Mouse (Mus musculus) gastrocnemius, postnatal 4 days (tissue): Measurements from ENCODE around the gene Klk1b9. TPM values are rescaled to one million over a fixed set of nuclear protein-coding genes. Genes with fewer than 3 reads are reported as not detected.
"Not testable (repeated sequence)": the region's sequence is repeated elsewhere in the genome, so short reads cannot be mapped to it uniquely, and the experiment has no call there.

Experiments used
- DNase-seq, 2 experiments: peaks; one replicate each; pipeline ENCODE4 v3.0.0; 2021 to 2022; ENCODE audit warnings: low spot score in 2 of 2, mixed read lengths in 2 of 2
- long read RNA-seq, 2 experiments: library from polyadenylated mRNA; stranded (forward); transcript quantifications; one replicate each; pipeline ENCODE4 v2.0.0; 2021
- total RNA-seq, 2 experiments: library from RNA; stranded (reverse); gene quantifications; 2 replicates each; pipeline ENCODE4 v1.2.3; 2021

Klk1b9 gene
- total RNA-seq, result not detected
- long read RNA-seq, experiment 1, result 0 reads
- long read RNA-seq, experiment 2, result 0 reads

DNA sequence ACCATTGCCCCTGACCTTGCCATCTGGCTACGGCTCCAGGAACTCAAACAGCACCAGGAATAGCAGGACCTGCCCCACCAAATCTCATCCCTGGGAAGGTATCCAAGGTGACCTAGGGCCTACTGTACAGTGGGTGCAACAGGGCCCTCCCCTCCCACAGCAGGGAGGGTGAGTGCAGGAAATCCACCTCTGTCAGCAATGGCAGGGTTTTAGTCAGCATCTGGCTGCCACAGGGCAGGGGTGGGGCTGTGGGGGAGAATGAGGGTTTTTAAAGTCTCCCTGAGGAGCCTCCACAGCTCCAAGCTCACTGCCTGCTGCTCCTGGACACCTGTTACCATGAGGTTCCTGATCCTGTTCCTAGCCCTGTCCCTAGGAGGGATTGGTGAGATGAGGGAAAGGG lies at the start of gene Klk1b9:
TSS of gene Klk1b9 (plus strand) at position 301 of the 400 bp plus-strand sequence.
- DNase-seq, result not testable (repeated sequence)

DNA sequence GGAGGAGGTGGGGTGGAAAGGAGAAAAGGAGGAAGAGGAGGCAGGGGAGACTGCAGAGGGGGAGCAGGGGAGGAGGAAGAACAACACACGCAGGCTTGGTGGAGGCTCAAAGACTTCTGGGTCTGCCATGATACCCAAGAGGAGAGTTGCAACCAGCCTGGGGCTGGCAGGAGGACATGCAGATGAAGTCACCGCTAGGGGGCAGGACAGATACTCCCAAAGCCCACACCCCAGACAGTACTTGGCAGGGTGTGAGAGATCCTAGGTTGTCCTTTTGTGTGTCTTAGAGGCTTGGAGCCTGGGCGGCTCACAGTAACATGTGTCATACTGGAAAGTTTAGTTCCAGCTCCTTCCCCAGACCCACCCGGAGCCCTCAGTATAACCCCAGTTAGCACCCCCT lies 47.3 kb upstream of the Klk1b9 start:
- DNase-seq, result no peak

GRCm38 (mm10) chr7:43932337-43932736 lies 43.5 kb upstream of the Klk1b9 start:
- DNase-seq, result no peak

GRCm38 (mm10) chr7:43933440-43933839 lies 42.4 kb upstream of the Klk1b9 start, which contains the start of gene Klk15:
TSS of gene Klk15 (plus strand) at chr7:43933740.
- DNase-seq, result no peak

DNA sequence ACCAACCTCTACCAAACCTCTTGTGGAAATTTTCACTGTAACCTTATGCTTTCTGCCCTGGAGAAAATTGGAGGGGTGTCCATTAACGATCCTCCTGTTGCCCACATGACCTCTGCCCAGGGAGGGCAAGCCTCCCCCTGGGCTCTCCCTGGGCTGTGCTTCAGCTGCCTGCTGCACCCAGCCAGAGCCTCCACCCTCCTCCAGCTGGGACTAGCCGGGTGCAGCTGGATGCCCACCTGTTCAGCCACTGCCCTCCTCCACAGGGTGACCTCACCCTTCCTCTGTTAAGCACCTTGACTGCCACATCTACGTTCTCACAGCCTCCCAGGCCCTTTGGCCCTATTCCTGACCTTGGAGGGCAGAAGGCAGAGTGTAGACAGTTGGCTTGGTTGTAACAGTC lies 41.1 kb upstream of the Klk1b9 start:
- no peak for DNase-seq

DNA sequence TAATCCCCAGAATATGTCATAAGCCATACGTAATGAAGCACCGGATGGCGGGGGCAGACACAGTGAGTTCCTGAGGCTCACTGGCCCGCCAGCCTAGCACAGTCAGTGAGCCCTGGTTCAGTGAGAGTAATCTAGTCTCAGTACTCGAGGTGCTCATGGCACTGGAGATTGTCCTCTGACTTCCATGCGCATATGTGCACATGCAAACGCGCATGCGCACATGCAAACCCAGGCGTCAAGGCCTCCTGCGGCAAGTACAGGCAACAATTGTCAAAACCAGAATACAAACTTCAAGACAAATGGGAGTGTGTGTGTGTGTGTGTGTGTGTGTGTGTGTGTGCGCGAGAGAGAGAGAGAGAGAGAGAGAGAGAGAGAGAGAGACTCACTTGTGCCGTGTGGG lies 39.3 kb upstream of the Klk1b9 start:
- no peak for DNase-seq

DNA sequence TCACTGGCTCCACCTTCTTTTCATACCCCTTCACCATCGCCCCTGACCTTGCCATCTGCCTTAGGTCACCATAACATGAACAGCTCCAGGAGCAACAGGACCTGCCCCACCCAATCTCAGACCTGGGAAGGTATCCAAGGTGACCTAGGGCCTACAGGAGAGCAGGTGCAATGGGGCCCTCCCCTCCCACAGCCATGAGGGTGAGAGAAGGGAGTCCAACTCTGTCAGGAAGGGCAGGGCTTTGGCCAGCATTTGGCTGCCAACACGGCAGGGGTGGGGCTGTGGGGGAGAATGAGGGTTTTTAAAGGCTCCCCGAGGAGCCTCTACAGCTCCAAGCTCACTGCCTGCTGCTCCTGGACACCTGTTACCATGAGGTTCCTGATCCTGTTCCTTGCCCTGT lies 33.6 kb upstream of the Klk1b9 start:
- DNase-seq, result not testable (repeated sequence)

GRCm38 (mm10) chr7:43944727-43945264 lies 31.1 kb upstream of the Klk1b9 start:
- no peak for DNase-seq

GRCm38 (mm10) chr7:43950364-43950763 lies 25.5 kb upstream of the Klk1b9 start, which contains the start of gene Klk1b8:
TSS of gene Klk1b8 (plus strand) at chr7:43950664.
- DNase-seq, result no peak

DNA sequence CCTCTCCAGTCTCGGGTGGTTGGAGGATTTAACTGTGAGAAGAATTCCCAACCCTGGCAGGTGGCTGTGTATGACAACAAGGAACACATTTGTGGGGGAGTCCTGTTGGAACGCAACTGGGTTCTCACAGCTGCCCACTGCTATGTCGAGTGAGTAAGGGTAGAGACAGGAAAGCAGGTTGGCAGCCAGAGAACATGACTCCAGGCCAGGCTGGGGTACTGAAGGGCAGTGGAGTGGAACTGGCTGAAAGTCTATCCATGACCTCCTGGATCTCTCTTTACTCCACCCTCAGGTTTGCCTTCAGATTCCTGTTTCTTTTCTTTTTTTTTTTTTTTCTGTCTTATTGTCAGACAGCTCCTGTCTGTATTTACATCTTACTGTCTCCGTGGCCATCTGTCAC lies 23.2 kb upstream of the Klk1b9 start:
- no peak for DNase-seq

- DNase-seq, result no peak
These were observed 9.4 kb upstream of the Klk1b9 start, which contains the start of gene Klk1b1 for GRCm38 (mm10) chr7:43966451-43966850. TSS of gene Klk1b1 (plus strand) at chr7:43966751.

- no peak for DNase-seq
These were observed 8.8 kb upstream of the Klk1b9 start for GRCm38 (mm10) chr7:43967058-43967457.

- DNase-seq, result no peak
These were observed 8.2 kb upstream of the Klk1b9 start for GRCm38 (mm10) chr7:43967612-43968011.

DNA sequence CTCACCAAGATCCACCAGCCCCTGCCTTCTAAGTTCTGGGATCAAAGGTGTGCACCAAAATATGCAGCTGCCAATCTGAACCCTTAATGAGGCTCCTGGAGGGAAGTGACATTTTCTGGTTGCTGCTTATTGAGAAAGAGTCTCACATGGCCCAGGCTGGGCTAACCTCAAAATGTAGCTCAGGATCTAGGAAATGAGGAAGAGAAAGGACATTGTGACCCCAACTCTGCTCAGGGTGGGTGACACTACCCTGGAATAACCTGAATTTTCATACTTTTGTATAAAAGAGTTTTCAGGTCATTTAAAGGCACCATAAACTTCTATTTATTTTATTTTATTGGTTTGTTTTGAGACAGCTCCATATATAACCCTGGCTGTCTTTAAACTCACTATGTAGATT lies 9.8 kb downstream of the Klk1b9 start:
- DNase-seq, result no peak

- DNase-seq, result not testable (repeated sequence)
These were observed 19.0 kb downstream of the Klk1b9 start for GRCm38 (mm10) chr7:43994821-43995220.

DNA sequence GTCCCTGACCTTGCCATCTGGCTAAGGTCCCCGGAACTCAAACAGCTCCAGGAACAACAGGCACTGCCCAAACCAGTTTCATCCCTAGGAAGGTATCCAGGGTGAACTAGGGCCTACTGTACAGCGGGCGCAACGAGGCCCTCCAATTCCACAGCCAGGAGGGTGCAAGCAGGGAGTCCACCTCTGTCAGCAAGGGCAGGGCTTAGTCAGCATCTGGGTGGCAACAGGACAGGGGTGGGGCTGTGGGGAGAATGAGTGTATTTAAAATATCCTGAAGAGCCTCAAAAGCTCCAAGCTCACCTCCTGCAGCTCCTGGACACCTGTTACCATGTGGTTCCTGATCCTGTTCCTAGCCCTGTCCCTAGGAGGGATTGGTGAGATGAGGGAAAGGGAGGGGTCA lies 19.7 kb downstream of the Klk1b9 start, which contains the start of gene Klk1b11:
TSS of gene Klk1b11 (plus strand) at position 301 of the 400 bp plus-strand sequence.
- not testable (repeated sequence) for DNase-seq

DNA sequence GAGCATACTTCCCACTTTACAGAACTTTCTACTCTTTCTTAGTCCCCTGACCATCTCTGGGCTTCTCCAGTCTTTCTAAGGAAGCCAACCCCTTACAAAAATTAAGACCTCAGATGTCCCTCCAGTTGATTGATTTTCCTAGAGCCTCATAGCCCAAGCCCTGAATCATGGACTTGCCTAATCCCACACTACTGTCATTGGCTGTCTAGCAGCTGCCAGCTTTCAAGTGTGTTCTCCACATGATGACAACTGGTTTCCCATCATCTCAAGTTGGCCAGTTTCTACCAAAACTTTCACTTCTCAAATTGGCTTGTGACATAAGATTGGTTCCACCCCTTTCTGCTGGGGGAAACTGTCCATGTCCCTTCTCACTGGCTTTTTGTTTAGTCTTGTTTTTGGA lies 29.0 kb downstream of the Klk1b9 start:
- DNase-seq, result no peak

DNA sequence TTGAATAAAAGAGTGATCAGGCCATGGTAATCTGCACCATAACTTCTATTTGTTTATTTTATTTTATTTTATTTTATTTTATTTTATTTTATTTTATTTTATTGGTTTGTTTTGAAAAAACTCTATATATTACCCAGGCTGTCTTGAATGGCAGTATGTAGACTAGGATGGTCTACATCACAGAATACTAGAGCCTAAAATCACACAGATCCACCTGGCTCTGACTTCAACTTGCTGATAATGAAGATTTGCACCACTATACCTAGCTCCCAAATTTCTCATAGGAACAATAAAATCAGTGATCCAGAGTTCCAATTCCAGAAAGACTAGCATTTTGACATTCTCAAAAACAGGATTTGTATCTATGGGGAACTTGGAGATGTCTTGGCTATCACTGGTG lies 36.0 kb downstream of the Klk1b9 start, which contains the start of gene Klk1b26:
TSS of gene Klk1b26 (plus strand) at position 301 of the 400 bp plus-strand sequence.
- DNase-seq, result not testable (repeated sequence)

- DNase-seq, result not testable (repeated sequence)
These were observed 38.8 kb downstream of the Klk1b9 start for GRCm38 (mm10) chr7:44014666-44015065.

- no peak for DNase-seq
These were observed 39.2 kb downstream of the Klk1b9 start for GRCm38 (mm10) chr7:44015071-44015470.
